Mouse (Mus musculus) hindbrain, embryonic 12.5 days (tissue): ENCODE data around the gene Adig. TPM values are rescaled to one million over a fixed set of nuclear protein-coding genes. Genes with fewer than 3 reads are reported as not detected.

Source experiments
- ATAC-seq: fragments of 200-750 bp; cut with Nextera tagmentation; 2 replicates; pipeline ENCODE4 v1.8.0; 2017; ENCODE audit warnings: moderate TSS enrichment; ENCODE audit not compliant: low FRiP score
- H3K27ac ChIP-seq: fragments of 300-500 bp; sonication (generic); 2 replicates; pipeline ENCODE4 v1.5.1; 2016; ENCODE audit warnings: mild to moderate bottlenecking
- H3K27me3 ChIP-seq: fragments of 300-500 bp; sonication (generic); 2 replicates; pipeline ENCODE4 v1.6.1; 2016; ENCODE audit warnings: mild to moderate bottlenecking
- H3K36me3 ChIP-seq: fragments of 300-500 bp; sonication (generic); 2 replicates; pipeline ENCODE4 v1.6.1; 2016; ENCODE audit warnings: mild to moderate bottlenecking
- H3K4me1 ChIP-seq: fragments of 300-500 bp; sonication (generic); 2 replicates; pipeline ENCODE4 v1.6.1; 2016
- H3K4me2 ChIP-seq: fragments of 300-500 bp; sonication (generic); replicated peaks from 2 replicates; pipeline ENCODE4 v1.6.1; 2016; ENCODE audit warnings: mild to moderate bottlenecking
- H3K4me3 ChIP-seq: fragments of 300-500 bp; sonication (generic); 2 replicates; pipeline ENCODE4 v1.5.1; 2016; ENCODE audit warnings: mild to moderate bottlenecking
- H3K9ac ChIP-seq: fragments of 300-500 bp; sonication (generic); 2 replicates; pipeline ENCODE4 v1.6.1; 2016; ENCODE audit warnings: mild to moderate bottlenecking, moderate library complexity
- H3K9me3 ChIP-seq: fragments of 300-500 bp; sonication (generic); replicated peaks from 2 replicates; pipeline ENCODE4 v1.6.1; 2016; ENCODE audit warnings: mild to moderate bottlenecking
- WGBS: fragments of 180-500 bp; shearing (Covaris S2); methylation state at CpG from one replicate; pipeline ENCODE4 v1.1.7; 2016; 5-methylcytosine and 5-hydroxymethylcytosine counted together
- polyA plus RNA-seq: library from polyadenylated mRNA; unstranded; fragments of >200 nt; fragmentation: Nextera tagmentation; extraction: Ambion mirVana; gene quantifications from 2 replicates; pipeline ENCODE4 v1.2.1, GENCODE M21; 2016

Adig gene
- polyA plus RNA-seq = not detected in 2 replicates

GRCm38 (mm10) chr2:158501836-158502812 is at the start of gene Adig:
Gene Adig, plus strand, starts transcription at chr2:158502612.
- H3K27me3 ChIP-seq = no peaks in the 10 kb centered on the region
- no peak for ATAC-seq
- no peak within 1 kb of the TSS for H3K9ac ChIP-seq
- H3K9me3 ChIP-seq = no peaks in the 10 kb centered on the region
- peaks cover 18% of the 10 kb centered on the region; the same call in 1 of the 2 replicates for H3K36me3 ChIP-seq
- no peak within 1 kb of the TSS for H3K4me2 ChIP-seq
- H3K4me1 ChIP-seq = no peaks in the 10 kb centered on the region
- 78% methylated on average over 11 of the region's 11 CpGs for WGBS
- H3K27ac ChIP-seq = no peak within 1 kb of the TSS
- no peak within 1 kb of the TSS for H3K4me3 ChIP-seq

- no peak overlapping the region for H3K4me2 ChIP-seq
- H3K27me3 ChIP-seq = no peaks in the 10 kb centered on the region
- H3K4me3 ChIP-seq = no peak overlapping the region
- no peak overlapping the region for H3K27ac ChIP-seq
- no peaks in the 10 kb centered on the region for H3K9me3 ChIP-seq
- no peak overlapping the region for H3K9ac ChIP-seq
- peaks cover 59% of the 10 kb centered on the region for H3K36me3 ChIP-seq
- ATAC-seq = no peak
- WGBS = 97% methylated on average over 4 of the region's 4 CpGs
- no peaks in the 10 kb centered on the region for H3K4me1 ChIP-seq
Observed at GRCm38 (mm10) chr2:158456451-158456850, 46.0 kb upstream of the Adig start.

GRCm38 (mm10) chr2:158457610-158458009 is 44.8 kb upstream of the Adig start:
- no peaks in the 10 kb centered on the region for H3K9me3 ChIP-seq
- no peak overlapping the region for H3K9ac ChIP-seq
- H3K4me3 ChIP-seq = no peak overlapping the region
- no peak for ATAC-seq
- peaks cover 61% of the 10 kb centered on the region for H3K36me3 ChIP-seq
- WGBS = 89% methylated on average over 1 of the region's 1 CpGs
- H3K4me1 ChIP-seq = no peaks in the 10 kb centered on the region
- no peak overlapping the region for H3K27ac ChIP-seq
- no peak overlapping the region for H3K4me2 ChIP-seq
- no peaks in the 10 kb centered on the region for H3K27me3 ChIP-seq

DNA sequence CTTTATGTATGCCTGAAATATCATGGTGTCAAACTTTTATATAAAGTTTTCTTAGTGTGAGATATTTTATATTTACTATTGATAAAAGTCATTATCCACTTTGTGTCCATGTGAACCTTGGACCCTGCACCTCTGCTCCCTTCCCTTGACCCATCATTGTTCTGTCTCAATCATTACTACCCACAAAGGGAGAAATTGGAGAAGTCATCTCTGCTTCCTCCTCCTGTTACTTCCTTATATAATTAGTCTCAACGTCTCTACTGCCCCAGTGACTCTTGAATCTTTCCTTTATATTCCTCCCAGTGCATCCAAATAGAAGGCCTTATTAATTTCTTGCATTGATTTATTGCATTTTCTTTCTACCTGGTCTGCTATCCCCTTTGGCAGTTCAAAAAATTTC is 40.0 kb upstream of the Adig start:
- H3K4me1 ChIP-seq = no peaks in the 10 kb centered on the region
- no peaks in the 10 kb centered on the region for H3K9me3 ChIP-seq
- WGBS = 82% methylated on average over 1 of the region's 1 CpGs
- H3K4me2 ChIP-seq = no peak overlapping the region
- peaks cover 77% of the 10 kb centered on the region for H3K36me3 ChIP-seq
- H3K9ac ChIP-seq = no peak overlapping the region
- H3K27me3 ChIP-seq = no peaks in the 10 kb centered on the region
- no peak overlapping the region for H3K4me3 ChIP-seq
- H3K27ac ChIP-seq = no peak overlapping the region
- ATAC-seq = no peak

DNA sequence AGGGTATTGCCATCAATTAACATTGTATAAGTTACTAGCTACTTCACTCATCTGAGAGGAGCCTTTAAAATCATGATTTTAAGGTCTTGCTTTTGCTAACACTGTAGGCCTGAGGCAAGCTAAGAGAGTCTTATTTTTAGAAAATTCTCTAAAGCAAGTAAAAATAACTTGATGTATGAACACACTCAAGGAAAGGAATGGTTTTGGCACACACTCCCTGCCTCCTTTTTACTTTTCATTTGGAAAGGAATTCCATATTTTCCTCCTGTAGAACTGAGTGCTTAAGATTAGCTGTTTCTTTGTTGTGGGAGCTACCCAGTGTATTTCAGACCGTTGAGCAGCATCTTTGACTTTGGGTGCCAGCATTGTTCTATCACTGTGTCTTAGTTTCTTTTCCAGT is 28.3 kb upstream of the Adig start:
- no peak for ATAC-seq
- Histone ChIP-seq H3K36me3 (peaks cover 44% of the 10 kb centered on the region), H3K9ac (no peak overlapping the region), H3K27me3 (no peaks in the 10 kb centered on the region), H3K4me2 (no peak overlapping the region), H3K4me3 (no peak overlapping the region), H3K27ac (no peak overlapping the region), H3K9me3 (no peaks in the 10 kb centered on the region), H3K4me1 (no peaks in the 10 kb centered on the region)
- WGBS = 90% methylated on average over 1 of the region's 1 CpGs

GRCm38 (mm10) chr2:158477640-158478039 is 24.8 kb upstream of the Adig start:
- H3K9ac ChIP-seq = no peak overlapping the region
- no peaks in the 10 kb centered on the region for H3K4me1 ChIP-seq
- no peak overlapping the region for H3K4me3 ChIP-seq
- H3K9me3 ChIP-seq = no peaks in the 10 kb centered on the region
- 74% methylated on average over 3 of the region's 3 CpGs for whole genome bisulfite sequencing
- no peak overlapping the region for H3K4me2 ChIP-seq
- no peak for ATAC-seq
- H3K27ac ChIP-seq = no peak overlapping the region
- peaks cover 55% of the 10 kb centered on the region for H3K36me3 ChIP-seq
- no peaks in the 10 kb centered on the region for H3K27me3 ChIP-seq

DNA sequence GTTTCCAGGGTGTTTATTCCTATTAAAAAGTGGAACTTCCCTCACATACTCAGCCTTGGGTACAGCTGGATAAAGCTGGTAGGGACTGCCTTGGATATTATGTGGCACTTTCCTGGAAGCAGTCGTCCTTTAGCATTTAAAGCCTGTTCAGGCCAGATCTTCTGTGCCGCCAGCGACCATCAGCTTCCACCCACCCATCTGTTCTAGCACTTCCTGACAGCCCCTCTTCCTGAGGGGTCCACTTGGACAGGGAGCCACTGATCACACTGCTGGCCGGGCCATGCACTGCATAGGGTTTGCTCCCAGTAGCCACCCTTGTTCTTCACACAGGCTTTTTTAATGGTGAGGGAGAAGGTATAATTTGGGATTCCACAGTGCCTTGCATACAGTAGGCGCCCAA is 4.0 kb upstream of the Adig start:
- no peak overlapping the region for H3K4me3 ChIP-seq
- peaks cover 47% of the 10 kb centered on the region for H3K36me3 ChIP-seq
- no peaks in the 10 kb centered on the region for H3K27me3 ChIP-seq
- ATAC-seq = no peak
- H3K9me3 ChIP-seq = no peaks in the 10 kb centered on the region
- H3K4me2 ChIP-seq = no peak overlapping the region
- WGBS = 88% methylated on average over 5 of the region's 5 CpGs
- H3K4me1 ChIP-seq = no peaks in the 10 kb centered on the region
- H3K9ac ChIP-seq = no peak overlapping the region
- no peak overlapping the region for H3K27ac ChIP-seq

DNA sequence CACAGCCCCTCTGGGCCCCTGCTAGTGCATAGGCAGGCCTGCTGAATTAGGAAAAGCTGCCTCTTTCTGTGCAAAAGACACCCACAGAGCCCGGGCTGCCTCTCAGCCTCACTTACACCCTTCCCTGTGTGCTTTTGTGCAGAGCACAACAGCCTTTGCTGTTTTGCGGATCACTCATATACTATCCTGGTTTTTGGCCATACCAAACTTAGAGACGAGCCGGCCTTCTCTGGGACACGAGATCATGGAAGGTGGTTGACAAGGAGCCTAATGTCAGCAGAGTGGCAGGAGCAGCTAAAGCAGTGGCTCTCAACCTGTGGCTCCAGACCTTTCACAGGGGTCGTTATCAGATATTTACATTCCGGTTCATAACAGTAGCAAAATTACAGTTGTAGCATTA is 814 bp downstream of the Adig start:
- H3K4me1 ChIP-seq = no peaks in the 10 kb centered on the region
- no peak overlapping the region for H3K4me2 ChIP-seq
- no peak for ATAC-seq
- H3K4me3 ChIP-seq = no peak overlapping the region
- H3K36me3 ChIP-seq = peaks cover 9% of the 10 kb centered on the region; the same call in 1 of the 2 replicates
- no peaks in the 10 kb centered on the region for H3K27me3 ChIP-seq
- 88% methylated on average over 7 of the region's 7 CpGs for WGBS
- H3K27ac ChIP-seq = no peak overlapping the region
- no peak overlapping the region for H3K9ac ChIP-seq
- H3K9me3 ChIP-seq = no peaks in the 10 kb centered on the region

DNA sequence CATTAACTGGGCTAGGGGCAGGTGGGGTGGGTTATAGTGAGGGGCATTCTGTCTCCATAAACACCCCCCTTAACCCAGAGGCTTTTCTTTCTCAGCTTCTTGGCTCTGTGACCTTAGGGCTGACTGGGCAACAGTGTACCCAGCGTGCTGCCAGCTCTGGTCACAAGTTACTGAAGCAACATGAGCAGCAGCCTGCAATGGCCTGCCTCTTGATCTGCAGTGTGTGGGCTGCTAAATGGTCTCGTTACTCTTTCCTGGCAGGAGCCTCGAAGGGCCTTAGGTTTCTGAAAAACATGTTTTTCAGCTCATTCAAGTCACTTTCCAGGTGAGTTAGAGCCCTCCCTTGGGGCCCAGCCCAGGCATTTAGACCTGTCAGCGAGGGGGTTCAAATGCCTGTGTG is 1.3 kb downstream of the Adig start:
- H3K36me3 ChIP-seq = 0 out of 2 replicates have a peak, but pooled peaks cover 5% of the 10 kb centered on the region
- no peak overlapping the region for H3K27ac ChIP-seq
- no peaks in the 10 kb centered on the region for H3K9me3 ChIP-seq
- ATAC-seq = no peak
- H3K4me1 ChIP-seq = no peaks in the 10 kb centered on the region
- 77% methylated on average over 4 of the region's 4 CpGs for WGBS
- no peak overlapping the region for H3K4me3 ChIP-seq
- no peak overlapping the region for H3K9ac ChIP-seq
- no peaks in the 10 kb centered on the region for H3K27me3 ChIP-seq
- H3K4me2 ChIP-seq = no peak overlapping the region

DNA sequence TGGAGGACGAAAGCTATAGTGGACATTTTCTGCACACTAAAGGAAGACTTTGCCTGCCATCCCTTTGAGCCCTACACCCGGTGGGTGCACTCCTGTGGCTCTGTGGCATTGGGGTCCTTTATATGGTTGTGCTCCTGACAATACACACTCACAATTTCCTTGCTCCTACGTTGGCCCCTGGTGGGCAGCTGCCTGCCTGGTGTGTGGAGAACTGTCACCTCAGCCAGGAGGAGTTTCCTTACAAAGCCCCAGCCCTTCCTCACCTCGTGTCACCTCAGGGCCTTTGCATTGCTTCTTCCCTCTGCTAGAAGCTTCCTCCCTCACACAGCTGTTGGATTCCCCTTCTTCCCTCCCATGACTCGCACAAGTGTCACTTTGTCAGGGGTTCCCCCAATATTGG is 4.1 kb downstream of the Adig start:
- H3K9me3 ChIP-seq = no peaks in the 10 kb centered on the region
- no peak overlapping the region for H3K27ac ChIP-seq
- H3K36me3 ChIP-seq = no peaks in the 10 kb centered on the region
- H3K9ac ChIP-seq = no peak overlapping the region
- no peak for ATAC-seq
- H3K4me1 ChIP-seq = no peaks in the 10 kb centered on the region
- WGBS = 87% methylated on average over 5 of the region's 5 CpGs
- no peaks in the 10 kb centered on the region for H3K27me3 ChIP-seq
- H3K4me2 ChIP-seq = no peak overlapping the region
- no peak overlapping the region for H3K4me3 ChIP-seq

GRCm38 (mm10) chr2:158507046-158507445 is 4.6 kb downstream of the Adig start:
- Histone ChIP-seq H3K4me3 (no peak overlapping the region), H3K4me2 (no peak overlapping the region), H3K27me3 (no peaks in the 10 kb centered on the region), H3K4me1 (no peaks in the 10 kb centered on the region), H3K9ac (no peak overlapping the region), H3K9me3 (no peaks in the 10 kb centered on the region), H3K27ac (no peak overlapping the region), H3K36me3 (no peaks in the 10 kb centered on the region)
- ATAC-seq = no peak
- 92% methylated on average over 10 of the region's 10 CpGs for WGBS

DNA sequence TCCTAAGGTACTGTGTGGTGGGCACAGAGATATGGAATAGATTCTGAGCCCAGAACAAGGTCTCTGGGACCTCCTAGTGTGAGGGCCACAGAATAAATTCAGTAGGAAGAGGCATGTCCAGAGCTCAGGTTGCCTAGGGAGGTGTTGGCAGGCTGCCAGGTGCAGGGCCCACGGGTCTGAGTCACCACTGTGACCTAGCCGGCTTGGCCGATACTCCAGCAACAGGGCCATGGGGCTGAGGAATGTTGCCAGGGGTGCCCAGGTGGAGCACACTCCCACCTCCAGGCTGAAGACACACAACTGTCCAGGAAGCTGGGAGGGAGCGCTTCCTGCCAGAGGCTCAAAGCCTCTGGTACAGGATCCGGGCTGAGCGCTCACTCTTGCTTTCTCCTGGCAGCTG is 8.3 kb downstream of the Adig start:
- Histone ChIP-seq H3K27me3 (no peaks in the 10 kb centered on the region), H3K4me3 (no peak overlapping the region), H3K27ac (no peak overlapping the region), H3K36me3 (no peaks in the 10 kb centered on the region), H3K4me1 (no peaks in the 10 kb centered on the region), H3K9ac (no peak overlapping the region), H3K9me3 (no peaks in the 10 kb centered on the region), H3K4me2 (no peak overlapping the region)
- no peak for ATAC-seq
- 83% methylated on average over 6 of the region's 6 CpGs for WGBS

GRCm38 (mm10) chr2:158512528-158512927 is 10.1 kb downstream of the Adig start, which contains the start of gene Arhgap40:
Gene Arhgap40, plus strand, starts transcription at chr2:158512796.
- Histone ChIP-seq H3K27me3 (no peaks in the 10 kb centered on the region), H3K27ac (no peak within 1 kb of the TSS), H3K4me1 (no peaks in the 10 kb centered on the region), H3K4me2 (no peak within 1 kb of the TSS), H3K4me3 (no peak within 1 kb of the TSS), H3K9ac (no peak within 1 kb of the TSS), H3K9me3 (no peaks in the 10 kb centered on the region), H3K36me3 (no peaks in the 10 kb centered on the region)
- no peak for ATAC-seq
- 88% methylated on average over 10 of the region's 10 CpGs for WGBS
